Mouse (Mus musculus): Measurements from ENCODE around the gene Vmn1r43. TPM values are rescaled to one million over a fixed set of nuclear protein-coding genes. Genes with fewer than 3 reads are reported as not detected.
"Not testable (repeated sequence)": the region's sequence is repeated elsewhere in the genome, so short reads cannot be mapped to it uniquely, and the experiment has no call there.

The Vmn1r43 gene
- 0.04 TPM for polyA plus RNA-seq (2012; fragmentation: generic; extraction: Trizol)

DNA sequence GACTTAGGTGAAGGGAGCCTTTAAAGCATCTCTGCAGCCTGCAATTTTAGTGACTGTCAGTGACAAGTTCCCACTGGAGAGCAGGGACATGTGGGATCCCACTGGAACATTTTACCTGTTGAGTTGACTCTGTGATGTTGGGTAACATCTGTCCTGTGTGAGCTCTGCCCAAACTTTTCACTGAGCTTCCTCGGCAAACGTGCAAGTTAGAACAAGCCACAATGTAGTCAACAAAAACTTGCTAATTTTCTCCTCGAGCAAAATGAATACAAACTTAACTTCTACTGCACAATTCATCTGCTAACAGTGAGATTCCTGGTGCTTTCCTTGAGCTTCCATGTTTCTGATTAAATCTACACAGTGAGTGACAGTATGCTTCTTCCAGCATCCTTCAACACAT, at the start of gene Vmn1r43, which contains the start of gene Vmn1r42:
Gene Vmn1r43, minus strand, starts transcription at position 101 of the 400 bp plus-strand sequence.
Gene Vmn1r42, minus strand, starts transcription at position 101 of the 400 bp plus-strand sequence.
- not testable (repeated sequence) for H3K4me3 ChIP-seq; H3ac ChIP-seq (ENCODE audit: control insufficient read depth, insufficient read length); H3K27me3 ChIP-seq (ENCODE audit: control insufficient read depth, insufficient read depth, insufficient read length); H3K79me2 ChIP-seq (ENCODE audit: control insufficient read depth, insufficient read depth); H3K36me3 ChIP-seq (ENCODE audit: control insufficient read depth, insufficient read depth)
- peak within 1 kb of the TSS; percentile 12 for H3K4me2 ChIP-seq (ENCODE audit: low read depth)

- no peak overlapping the region for H3ac ChIP-seq (ENCODE audit: control insufficient read depth, insufficient read length)
- H3K4me2 ChIP-seq (ENCODE audit: low read depth): no peak overlapping the region
- no peaks in the 10 kb centered on the region for H3K79me2 ChIP-seq (ENCODE audit: control insufficient read depth, insufficient read depth)
- no peaks in the 10 kb centered on the region for H3K36me3 ChIP-seq (ENCODE audit: control insufficient read depth, insufficient read depth)
- TF ChIP-seq CEBPB (IDR thresholded peaks at IDR 0.05; ENCODE audit: insufficient read depth, poor library complexity, severe bottlenecking) (no peak), E2F4 (IDR thresholded peaks at IDR 0.05; ENCODE audit: insufficient read depth) (no peak), POLR2A (IDR thresholded peaks at IDR 0.05; ENCODE audit: insufficient read length, low read depth) (no peak), USF1 (IDR thresholded peaks at IDR 0.05; ENCODE audit: low read depth) (no peak), SRF (IDR thresholded peaks at IDR 0.05; ENCODE audit: control insufficient read depth, insufficient read length, low read depth) (no peak), POLR2AphosphoS2 (IDR thresholded peaks at IDR 0.05; ENCODE audit: insufficient read length, low read depth) (no peak), MYOD1 (IDR thresholded peaks at IDR 0.05; ENCODE audit: control insufficient read depth in 1 of 3, insufficient read length in 2 of 3, low read depth in 2 of 3) (no peak), TCF3 (IDR thresholded peaks at IDR 0.05; ENCODE audit: insufficient read length, low read depth) (no peak), REST (IDR thresholded peaks at IDR 0.05; ENCODE audit: insufficient read depth, insufficient read length) (no peak), MAX (IDR thresholded peaks at IDR 0.05; ENCODE audit: low read depth) (no peak), MYOG (IDR thresholded peaks at IDR 0.05; ENCODE audit: control insufficient read depth in 1 of 3, insufficient read depth in 1 of 3, insufficient read length in 2 of 3, low read depth in 2 of 3) (no peak), TCF12 (IDR thresholded peaks at IDR 0.05; ENCODE audit: insufficient read depth, poor library complexity, severe bottlenecking) (no peak)
- H3K4me3 ChIP-seq: no peak overlapping the region
- no peaks in the 10 kb centered on the region for H3K27me3 ChIP-seq (ENCODE audit: control insufficient read depth, insufficient read depth, insufficient read length)
These were observed 7.6 kb upstream of the Vmn1r43 start for GRCm38 (mm10) chr6:89883812-89884211.

GRCm38 (mm10) chr6:89883360-89883759, 7.1 kb upstream of the Vmn1r43 start, which contains the start of gene Vmn1r44:
Gene Vmn1r44, plus strand, starts transcription at chr6:89883660.
- no peak for TF ChIP-seq MYOG (IDR thresholded peaks at IDR 0.05; ENCODE audit: control insufficient read depth in 1 of 3, insufficient read depth in 1 of 3, insufficient read length in 2 of 3, low read depth in 2 of 3)
- no peak for TF ChIP-seq TCF3 (IDR thresholded peaks at IDR 0.05; ENCODE audit: insufficient read length, low read depth)
- TF ChIP-seq CEBPB (IDR thresholded peaks at IDR 0.05; ENCODE audit: insufficient read depth, poor library complexity, severe bottlenecking): no peak
- no peak for TF ChIP-seq MYOD1 (IDR thresholded peaks at IDR 0.05; ENCODE audit: control insufficient read depth in 1 of 3, insufficient read length in 2 of 3, low read depth in 2 of 3)
- TF ChIP-seq REST (IDR thresholded peaks at IDR 0.05; ENCODE audit: insufficient read depth, insufficient read length): no peak
- Histone ChIP-seq H3ac (ENCODE audit: control insufficient read depth, insufficient read length) (no peak within 1 kb of the TSS), H3K4me3 (no peak within 1 kb of the TSS), H3K36me3 (ENCODE audit: control insufficient read depth, insufficient read depth) (no peaks in the 10 kb centered on the region), H3K27me3 (ENCODE audit: control insufficient read depth, insufficient read depth, insufficient read length) (no peaks in the 10 kb centered on the region), H3K4me2 (ENCODE audit: low read depth) (no peak within 1 kb of the TSS), H3K79me2 (ENCODE audit: control insufficient read depth, insufficient read depth) (no peaks in the 10 kb centered on the region)

- H3K36me3 ChIP-seq (ENCODE audit: control insufficient read depth, insufficient read depth): no peaks in the 10 kb centered on the region
- no peak overlapping the region for H3K4me2 ChIP-seq (ENCODE audit: low read depth)
- H3K4me3 ChIP-seq: no peak overlapping the region
- TF ChIP-seq CEBPB (IDR thresholded peaks at IDR 0.05; ENCODE audit: insufficient read depth, poor library complexity, severe bottlenecking): no peak
- TF ChIP-seq POLR2A (IDR thresholded peaks at IDR 0.05; ENCODE audit: insufficient read length, low read depth): no peak
- TF ChIP-seq MYOD1 (IDR thresholded peaks at IDR 0.05; ENCODE audit: control insufficient read depth in 1 of 3, insufficient read length in 2 of 3, low read depth in 2 of 3): no peak
- TF ChIP-seq SRF (IDR thresholded peaks at IDR 0.05; ENCODE audit: control insufficient read depth, insufficient read length, low read depth): no peak
- TF ChIP-seq MAX (IDR thresholded peaks at IDR 0.05; ENCODE audit: low read depth): no peak
- TF ChIP-seq MYOG (IDR thresholded peaks at IDR 0.05; ENCODE audit: control insufficient read depth in 1 of 3, insufficient read depth in 1 of 3, insufficient read length in 2 of 3, low read depth in 2 of 3): no peak
- TF ChIP-seq TCF3 (IDR thresholded peaks at IDR 0.05; ENCODE audit: insufficient read length, low read depth): no peak
- TF ChIP-seq USF1 (IDR thresholded peaks at IDR 0.05; ENCODE audit: low read depth): no peak
- TF ChIP-seq REST (IDR thresholded peaks at IDR 0.05; ENCODE audit: insufficient read depth, insufficient read length): no peak
- TF ChIP-seq TCF12 (IDR thresholded peaks at IDR 0.05; ENCODE audit: insufficient read depth, poor library complexity, severe bottlenecking): no peak
- TF ChIP-seq E2F4 (IDR thresholded peaks at IDR 0.05; ENCODE audit: insufficient read depth): no peak
- TF ChIP-seq POLR2AphosphoS2 (IDR thresholded peaks at IDR 0.05; ENCODE audit: insufficient read length, low read depth): no peak
- H3K27me3 ChIP-seq (ENCODE audit: control insufficient read depth, insufficient read depth, insufficient read length): no peaks in the 10 kb centered on the region
- no peaks in the 10 kb centered on the region for H3K79me2 ChIP-seq (ENCODE audit: control insufficient read depth, insufficient read depth)
- no peak overlapping the region for H3ac ChIP-seq (ENCODE audit: control insufficient read depth, insufficient read length)
These were observed 4.7 kb upstream of the Vmn1r43 start for GRCm38 (mm10) chr6:89880867-89881266.

DNA sequence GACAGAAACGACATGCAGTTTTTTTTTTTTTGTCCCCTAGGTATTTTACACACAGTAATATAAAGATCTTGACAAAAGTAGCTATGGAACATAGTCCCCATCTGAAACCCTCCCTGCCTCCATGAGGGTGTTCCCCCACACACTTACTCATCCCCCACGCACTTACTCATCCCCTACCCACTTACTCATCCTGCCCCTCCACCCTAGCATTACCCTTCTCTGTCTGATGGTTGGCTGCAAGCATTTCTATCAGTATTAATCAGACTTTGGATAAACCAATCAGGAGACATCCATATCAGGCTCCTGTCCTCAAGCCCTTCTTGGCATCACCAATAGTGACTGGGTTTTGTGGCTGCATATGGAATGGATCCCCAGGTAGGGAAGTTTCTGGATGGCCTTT, 750 bp upstream of the Vmn1r43 start:
- Histone ChIP-seq H3K4me3 (no peak overlapping the region), H3K4me2 (ENCODE audit: low read depth) (peak overlapping the region; percentile 12), H3K27me3 (ENCODE audit: control insufficient read depth, insufficient read depth, insufficient read length) (no peaks in the 10 kb centered on the region), H3K36me3 (ENCODE audit: control insufficient read depth, insufficient read depth) (no peaks in the 10 kb centered on the region), H3ac (ENCODE audit: control insufficient read depth, insufficient read length) (no peak overlapping the region), H3K79me2 (ENCODE audit: control insufficient read depth, insufficient read depth) (no peaks in the 10 kb centered on the region)
- TF ChIP-seq POLR2AphosphoS2 (IDR thresholded peaks at IDR 0.05; ENCODE audit: insufficient read length, low read depth) (no peak), MYOD1 (IDR thresholded peaks at IDR 0.05; ENCODE audit: control insufficient read depth in 1 of 3, insufficient read length in 2 of 3, low read depth in 2 of 3) (no peak), TCF3 (IDR thresholded peaks at IDR 0.05; ENCODE audit: insufficient read length, low read depth) (no peak), REST (IDR thresholded peaks at IDR 0.05; ENCODE audit: insufficient read depth, insufficient read length) (no peak), USF1 (IDR thresholded peaks at IDR 0.05; ENCODE audit: low read depth) (no peak), SRF (IDR thresholded peaks at IDR 0.05; ENCODE audit: control insufficient read depth, insufficient read length, low read depth) (no peak), MYOG (IDR thresholded peaks at IDR 0.05; ENCODE audit: control insufficient read depth in 1 of 3, insufficient read depth in 1 of 3, insufficient read length in 2 of 3, low read depth in 2 of 3) (no peak), POLR2A (IDR thresholded peaks at IDR 0.05; ENCODE audit: insufficient read length, low read depth) (no peak), E2F4 (IDR thresholded peaks at IDR 0.05; ENCODE audit: insufficient read depth) (no peak), MAX (IDR thresholded peaks at IDR 0.05; ENCODE audit: low read depth) (no peak), CEBPB (IDR thresholded peaks at IDR 0.05; ENCODE audit: insufficient read depth, poor library complexity, severe bottlenecking) (no peak), TCF12 (IDR thresholded peaks at IDR 0.05; ENCODE audit: insufficient read depth, poor library complexity, severe bottlenecking) (no peak)
